Mouse (Mus musculus): Measurements from ENCODE around the gene Cdca5.
"Not testable (repeated sequence)": the region's sequence is repeated elsewhere in the genome, so short reads cannot be mapped to it uniquely, and the experiment has no call there.

Gene Cdca5

DNA sequence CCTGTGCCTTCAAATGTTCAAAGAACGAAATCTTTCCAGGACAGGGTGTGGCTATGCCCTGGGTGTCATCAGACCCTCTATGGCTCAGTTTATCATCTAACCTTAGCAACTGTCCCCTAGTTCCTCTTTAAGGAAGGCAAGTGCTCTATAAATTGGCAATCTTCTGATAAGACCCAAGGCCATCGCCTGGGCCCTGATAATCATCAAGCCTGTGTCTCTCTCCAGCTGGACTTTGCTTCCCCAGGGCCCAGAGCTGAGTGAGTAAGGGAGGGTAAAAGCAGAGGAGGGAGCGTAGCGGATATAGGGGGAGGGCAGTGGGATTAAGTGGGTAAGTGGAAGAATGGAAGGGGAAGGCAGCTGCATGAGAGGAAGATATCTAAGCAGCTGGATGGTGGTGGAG, 19.7 kb downstream of the Cdca5 start:
- DNase-seq (ENCODE audit: low spot score in 2 of 2) = no peak

DNA sequence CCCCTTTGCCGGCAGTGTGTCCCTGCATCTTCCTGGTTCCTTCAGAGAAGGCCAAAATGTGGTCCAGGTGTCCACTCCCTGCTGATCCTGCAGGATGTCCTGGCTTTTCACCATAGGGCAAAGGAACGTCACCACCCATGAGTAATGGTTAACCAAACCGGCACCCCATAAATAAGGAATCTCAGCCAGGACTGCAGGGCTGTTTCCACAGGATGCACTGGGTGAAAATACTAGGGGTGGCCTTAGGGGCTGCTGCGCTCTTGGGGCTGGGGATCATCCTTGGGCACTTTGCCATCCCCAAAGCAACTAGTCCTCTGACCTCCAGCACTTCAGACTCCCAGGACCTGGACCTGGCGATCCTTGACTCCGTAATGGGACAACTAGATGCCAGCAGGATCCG, 20.8 kb downstream of the Cdca5 start, which contains the start of gene Naaladl1:
TSS of gene Naaladl1 (plus strand) at position 197 of the 400 bp plus-strand sequence.
- DNase-seq (ENCODE audit: low spot score in 2 of 2) = no peak

DNA sequence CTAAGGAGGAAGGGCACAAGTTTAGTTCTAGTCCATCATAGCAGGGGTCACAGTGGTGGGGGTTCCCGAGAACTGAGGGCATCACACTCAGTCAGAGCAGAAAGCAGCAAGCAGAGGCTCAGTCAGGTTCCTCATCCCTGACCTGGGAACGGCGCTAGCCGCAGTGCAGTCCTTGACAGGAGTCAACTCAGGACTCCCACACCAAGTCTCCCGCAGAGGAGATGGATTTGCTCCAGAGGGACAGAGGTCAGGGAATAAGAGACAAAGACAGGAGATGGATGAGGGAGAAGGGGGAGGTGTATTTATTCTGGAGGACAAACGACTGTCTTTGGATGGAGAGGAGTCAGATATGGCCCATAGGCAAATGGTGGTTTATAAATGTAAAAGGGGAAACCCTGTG, 28.3 kb downstream of the Cdca5 start:
- no peak for DNase-seq (ENCODE audit: low spot score in 2 of 2)

DNA sequence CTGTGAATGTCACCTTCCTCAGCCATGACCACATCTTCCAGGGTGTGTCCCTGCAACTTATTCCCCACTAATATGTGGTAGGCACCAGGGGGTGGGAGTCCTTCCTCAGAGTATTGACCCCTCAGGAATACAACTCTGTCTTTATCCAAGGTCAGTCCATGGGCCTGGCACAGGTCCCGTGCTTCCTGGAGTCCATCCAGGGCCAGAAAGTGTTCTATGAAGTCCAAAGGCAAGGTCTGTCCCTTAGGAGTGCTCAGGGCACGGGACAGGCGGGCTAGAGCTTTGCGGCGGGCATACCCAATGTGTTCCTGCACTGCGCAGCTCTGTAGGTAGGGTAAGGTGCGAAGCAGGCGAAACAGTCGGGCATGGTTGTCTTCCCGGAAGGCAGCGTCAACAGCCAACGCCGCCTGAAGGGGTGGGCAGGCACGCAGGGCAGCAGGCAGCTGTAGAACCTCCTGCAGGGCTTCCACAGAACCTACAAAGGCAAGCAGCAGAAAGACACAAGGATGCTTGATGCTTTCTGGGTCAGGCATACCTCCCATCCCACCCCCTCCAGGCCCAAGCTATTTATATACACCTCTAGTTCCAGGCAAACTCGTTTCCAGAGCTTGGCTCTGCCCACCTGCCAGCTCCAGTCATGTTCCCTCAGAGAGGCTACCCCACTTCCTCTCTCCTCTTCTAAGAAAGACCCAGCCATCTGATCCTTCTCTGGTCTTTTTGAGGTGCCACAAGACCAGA, 31.5 kb downstream of the Cdca5 start:
- DNase-seq (ENCODE audit: low spot score in 2 of 2) = no peak

DNA sequence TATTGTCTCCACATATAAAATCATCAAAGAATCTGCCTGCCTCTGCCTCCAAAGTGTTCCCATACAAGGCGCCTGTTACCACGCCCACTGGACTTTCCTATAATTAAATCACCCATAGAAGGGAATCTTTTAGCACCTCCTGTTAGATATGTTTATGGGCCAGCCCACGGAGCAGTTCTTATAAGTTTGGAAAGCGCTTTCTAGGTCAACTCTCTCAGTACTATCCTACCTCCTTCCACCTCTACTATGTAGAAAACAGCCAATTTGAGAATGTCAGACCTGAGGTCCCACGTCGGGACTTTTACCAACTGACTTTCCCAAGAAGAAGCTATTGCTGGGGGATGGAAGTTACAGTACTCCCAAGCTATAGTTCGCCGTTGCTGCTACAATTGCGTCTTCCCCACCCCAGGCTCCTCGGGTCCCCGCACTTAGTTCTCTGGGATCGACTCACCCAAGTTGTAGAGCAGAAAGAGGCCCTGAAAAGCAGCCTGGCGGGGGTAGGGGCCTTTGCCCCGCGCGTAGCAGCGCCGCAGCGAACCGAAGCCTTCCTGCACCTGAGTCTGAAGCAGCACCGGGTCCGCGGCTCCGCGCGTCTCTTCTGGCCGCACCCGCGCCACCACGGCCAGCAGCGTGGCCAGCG, 32.7 kb downstream of the Cdca5 start:
- no peak for DNase-seq (ENCODE audit: low spot score in 2 of 2)

DNA sequence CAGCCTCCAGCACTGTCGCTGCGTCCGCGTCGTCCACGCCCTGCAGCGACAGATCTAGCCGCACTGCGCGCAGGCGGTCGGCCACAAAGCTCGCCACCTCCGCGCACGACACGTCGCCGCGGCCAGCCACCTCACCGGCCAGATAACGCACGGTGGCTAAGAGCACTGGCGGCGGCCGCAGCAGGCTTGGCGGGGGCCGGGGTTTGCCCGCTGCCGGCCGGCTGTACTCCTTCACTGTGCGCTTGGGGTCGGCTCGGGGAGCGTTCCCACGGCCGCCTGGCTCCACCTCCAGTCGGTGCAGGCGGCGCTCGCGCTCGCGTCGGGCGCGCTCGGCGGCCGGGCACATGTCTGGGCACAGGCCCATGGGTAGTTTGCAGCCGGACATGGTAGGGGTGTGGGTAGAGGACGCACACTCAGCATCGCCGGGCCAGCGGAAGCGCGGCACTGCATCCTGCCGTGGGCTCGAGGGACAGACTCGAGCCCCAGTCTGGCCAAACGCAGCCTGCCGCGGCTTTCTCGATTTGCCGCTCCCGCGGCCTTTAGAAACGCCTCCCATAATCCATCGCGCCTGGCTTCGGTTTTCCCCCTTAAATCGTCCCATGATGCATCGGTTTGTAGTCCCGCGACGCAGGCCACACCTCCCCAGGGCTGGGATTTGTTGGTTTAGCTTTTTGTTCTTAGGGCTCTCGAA, 33.3 kb downstream of the Cdca5 start, which contains the start of gene Sac3d1:
TSS of gene Sac3d1 (minus strand) at position 665 of the 691 bp plus-strand sequence.
- DNase-seq (ENCODE audit: low spot score in 2 of 2) = peak; percentile 76 to 80

DNA sequence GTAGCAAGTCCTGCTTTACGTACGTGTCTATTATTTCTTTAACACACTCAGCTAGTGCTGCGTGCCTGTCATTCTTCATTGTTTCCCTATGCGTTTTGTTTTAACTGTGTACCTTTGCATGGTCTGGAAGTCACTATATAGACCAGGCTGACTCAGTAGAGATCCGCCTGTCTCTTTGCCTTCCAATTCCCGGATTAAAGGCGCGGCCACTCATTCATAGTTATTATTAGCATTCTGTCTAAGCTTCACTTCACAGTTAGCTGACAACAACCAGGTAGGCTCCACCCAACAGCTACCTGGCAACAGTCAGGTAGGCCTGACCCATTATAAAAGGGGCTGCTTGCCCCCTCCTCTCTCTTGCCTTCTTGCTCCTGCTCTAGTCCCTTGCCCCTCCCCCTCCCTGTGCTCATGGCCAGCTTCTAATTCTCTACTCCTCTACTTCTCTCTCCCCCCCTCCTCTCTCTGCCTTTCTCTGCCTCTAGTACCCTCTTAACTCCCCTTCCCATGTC, 33.9 kb downstream of the Cdca5 start:
- DNase-seq (ENCODE audit: low spot score in 2 of 2) = no peak

DNA sequence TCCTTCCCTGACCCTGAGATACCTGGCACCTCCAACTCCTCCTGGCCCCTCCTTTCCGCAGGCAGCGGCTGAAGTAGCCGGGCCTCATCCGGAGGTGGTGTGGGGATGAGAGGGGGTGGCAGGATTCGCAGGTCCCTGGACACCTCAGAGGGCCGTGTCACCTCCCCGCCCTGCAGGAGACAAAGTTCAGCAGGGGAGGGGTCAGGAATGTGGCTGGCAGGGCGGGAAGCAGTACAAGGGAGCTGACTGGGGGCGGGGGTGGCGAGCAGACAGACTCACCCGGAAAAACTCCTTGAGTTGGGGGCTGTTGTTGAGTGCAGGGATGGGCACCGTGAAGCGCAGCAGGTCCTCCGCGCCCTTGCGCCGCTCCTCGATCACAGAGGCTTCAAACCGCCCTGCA, 37.0 kb downstream of the Cdca5 start:
- no peak for DNase-seq (ENCODE audit: low spot score in 2 of 2)

DNA sequence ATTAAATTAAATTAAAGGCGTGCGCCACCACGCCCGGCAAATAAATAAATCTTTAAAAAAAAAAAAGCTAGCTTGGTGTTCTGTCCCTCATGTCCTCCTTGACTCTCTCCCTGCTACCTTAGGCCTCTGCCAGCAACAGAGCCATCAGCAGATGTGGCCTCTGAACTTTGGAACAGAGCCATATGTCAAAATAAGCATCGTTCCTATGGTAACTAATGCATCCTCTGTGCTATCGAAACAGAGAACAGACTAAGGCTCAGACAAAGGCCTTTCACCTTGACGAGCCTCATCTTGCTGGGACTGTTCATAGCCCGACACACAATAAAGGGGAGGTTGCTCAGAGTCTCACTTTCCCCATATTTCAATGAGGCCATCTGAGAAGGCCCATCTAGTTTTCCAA, 38.5 kb downstream of the Cdca5 start:
- no peak for DNase-seq (ENCODE audit: low spot score in 2 of 2)

DNA sequence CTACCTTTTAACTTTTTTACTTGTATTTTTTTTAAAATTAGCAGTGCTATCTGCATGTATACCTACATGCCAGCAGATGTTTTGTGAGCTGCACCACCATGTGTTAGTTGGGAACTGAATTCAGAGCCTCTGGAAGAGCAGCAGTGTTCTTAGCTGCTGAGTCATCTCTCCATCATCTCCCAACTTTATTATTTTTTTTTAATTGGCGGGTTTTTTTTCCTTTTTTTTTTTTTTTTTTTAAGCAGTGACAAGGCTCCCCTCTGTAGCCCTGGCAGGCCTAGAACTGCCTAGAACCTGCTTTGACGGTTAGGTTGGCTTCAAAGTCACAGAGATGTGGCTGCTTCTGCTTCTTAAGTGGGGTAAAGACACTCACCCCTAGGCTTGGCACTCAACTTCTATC, 40.1 kb downstream of the Cdca5 start:
- no peak for DNase-seq (ENCODE audit: low spot score in 2 of 2)

DNA sequence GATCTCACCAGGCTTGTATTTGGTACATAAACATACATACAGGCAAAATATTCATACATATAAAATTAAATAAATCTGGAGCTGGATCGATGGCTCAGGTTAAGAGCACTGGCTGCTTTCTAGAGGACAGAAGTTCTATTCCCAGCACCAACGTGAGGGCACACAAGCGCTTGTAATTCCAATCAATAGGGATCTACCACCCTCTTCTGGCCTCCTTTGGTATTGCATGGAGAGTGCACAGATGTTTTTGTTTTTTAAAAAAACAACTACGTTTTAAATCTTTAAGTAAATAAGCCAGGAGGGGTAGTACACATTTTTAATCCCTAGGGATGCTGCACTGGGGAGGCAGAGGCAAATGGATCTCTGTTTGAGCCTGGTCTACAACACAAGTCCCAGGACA, 41.5 kb downstream of the Cdca5 start:
- DNase-seq (ENCODE audit: low spot score in 2 of 2) = peak in 1 of 2 experiments; percentile 69

DNA sequence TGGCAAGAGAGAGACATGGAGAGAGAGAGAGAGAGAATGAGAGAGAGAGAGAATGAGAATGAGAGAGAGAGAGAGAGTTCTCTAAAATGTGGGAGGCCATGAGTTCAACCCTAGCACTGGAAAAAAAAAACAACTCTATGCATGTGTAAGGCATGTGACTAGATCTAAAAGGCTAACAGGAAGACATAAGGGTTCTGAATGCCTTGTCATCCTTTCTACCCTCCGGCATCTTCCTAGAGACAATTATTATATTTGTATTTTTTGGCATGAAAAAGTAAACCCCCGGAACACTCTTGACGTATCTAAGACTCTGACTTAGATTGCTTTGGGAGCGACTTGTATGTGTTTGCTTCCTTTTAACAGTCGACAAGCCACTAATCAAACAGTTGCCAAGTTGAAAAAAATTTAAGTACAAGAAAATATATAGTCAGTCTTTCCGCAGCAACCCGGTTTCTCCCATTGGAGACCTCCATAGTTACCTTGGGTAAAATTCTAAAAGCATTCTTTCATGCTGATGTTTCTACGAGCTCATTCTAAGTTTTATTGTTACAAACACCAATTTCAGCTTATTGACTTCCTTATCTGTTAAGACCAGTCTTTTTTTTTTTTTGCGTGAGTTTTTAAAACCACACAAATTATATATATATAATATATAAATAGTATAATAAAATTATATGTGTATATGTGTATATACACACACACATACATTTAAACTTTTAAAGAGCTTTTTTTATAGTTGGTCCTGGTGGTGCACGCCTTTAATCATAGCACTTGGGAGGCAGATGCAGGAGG, 42.2 kb downstream of the Cdca5 start:
- no peak for DNase-seq (ENCODE audit: low spot score in 2 of 2)

DNA sequence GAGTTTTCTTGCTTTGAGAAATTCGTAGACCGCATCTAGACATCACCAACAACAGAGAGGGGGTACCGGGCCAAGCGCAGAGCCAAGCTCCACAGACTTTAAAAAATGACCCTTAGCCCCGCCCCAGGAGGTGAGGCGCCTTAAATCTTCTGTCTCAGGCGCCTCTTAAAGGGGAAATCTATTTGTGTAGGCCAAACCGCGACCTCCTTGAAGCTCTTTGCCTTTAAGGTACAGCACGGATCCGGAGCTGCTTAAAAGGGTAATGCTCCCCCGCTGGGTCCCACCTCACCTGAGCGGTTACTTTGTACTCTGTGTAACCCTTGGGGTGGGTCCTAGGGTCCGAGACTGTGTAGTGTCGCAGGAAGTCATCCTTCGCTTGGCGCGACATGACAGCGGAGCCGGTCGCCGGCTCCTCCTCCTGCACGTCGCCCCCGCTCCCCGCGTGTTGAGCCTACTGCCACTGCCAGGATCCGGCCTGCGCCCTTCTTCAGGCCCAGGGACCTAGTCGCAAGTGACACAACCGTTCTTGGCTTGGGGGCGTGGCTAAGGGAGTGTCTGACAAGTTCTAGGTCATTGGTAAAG, 43.1 kb downstream of the Cdca5 start, which contains the start of gene Snx15:
TSS of gene Snx15 (minus strand) at position 545 of the 582 bp plus-strand sequence.
- peak; percentile 90 to 93 for DNase-seq (ENCODE audit: low spot score in 2 of 2)

DNA sequence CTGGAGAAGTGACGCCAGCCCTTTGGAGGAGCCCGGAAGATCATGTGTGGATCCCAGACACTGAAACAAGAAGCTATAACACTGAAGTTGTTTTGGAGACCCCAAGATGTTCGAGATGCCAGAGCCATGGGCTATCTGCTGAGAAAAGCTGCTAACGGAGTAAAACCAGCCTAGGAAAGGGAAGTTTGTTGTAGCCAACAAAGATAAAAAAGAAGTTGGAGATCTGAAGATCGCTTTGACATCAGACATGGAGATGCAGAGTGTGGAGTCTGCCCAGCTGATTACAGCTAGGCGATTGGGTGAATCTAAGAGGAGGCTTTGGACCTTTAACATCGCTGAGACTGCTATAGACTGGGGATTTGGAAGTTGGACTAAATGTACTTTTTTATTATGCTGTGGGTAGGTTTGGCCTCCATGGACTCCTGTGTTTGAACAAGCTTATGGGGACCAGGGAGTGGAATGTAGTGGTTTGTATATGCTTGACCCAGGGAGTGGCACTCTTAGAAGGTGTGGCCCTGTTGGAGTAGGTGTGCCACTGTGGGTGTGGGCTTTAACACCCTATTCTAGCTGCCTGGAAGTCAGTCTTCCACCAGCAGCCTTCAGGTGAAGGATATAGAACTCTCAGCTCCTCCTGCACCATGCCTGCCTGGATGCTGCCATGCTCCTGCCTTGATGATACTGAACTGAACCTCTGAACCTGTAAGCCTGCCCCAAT, 45.8 kb downstream of the Cdca5 start:
- DNase-seq (ENCODE audit: low spot score in 2 of 2) = not testable (repeated sequence)

DNA sequence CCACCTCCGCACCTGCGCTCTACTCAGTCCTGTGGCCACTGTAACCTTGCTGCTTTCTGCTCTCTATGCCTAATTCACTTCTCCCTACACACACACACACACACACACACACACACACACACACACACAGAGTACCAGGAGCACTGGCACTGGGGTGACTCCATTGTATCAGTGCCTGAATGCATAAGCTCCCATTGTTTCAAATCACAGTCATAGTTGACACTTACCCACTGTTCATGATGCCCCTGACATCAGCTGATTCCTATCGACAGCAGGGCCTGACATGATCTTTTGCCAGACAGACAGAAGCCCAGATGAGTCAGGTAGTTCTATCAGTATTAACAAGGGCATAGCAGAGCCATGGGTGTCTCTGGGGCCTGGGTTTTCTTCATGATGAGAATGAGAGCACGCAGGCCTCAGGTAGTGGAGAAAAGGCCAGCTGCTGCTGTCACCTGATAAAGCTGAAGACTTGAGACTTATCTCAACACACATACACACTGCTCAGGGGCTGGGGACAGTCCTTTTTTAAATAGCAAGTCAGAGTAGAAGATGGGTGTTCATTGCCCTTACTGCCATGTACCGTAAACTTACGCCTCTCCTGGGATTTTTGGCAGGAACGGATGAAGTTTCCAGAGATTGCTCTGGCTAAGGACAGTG, 47.5 kb downstream of the Cdca5 start:
- DNase-seq (ENCODE audit: low spot score in 2 of 2) = peak in 1 of 2 experiments; percentile 16

DNA sequence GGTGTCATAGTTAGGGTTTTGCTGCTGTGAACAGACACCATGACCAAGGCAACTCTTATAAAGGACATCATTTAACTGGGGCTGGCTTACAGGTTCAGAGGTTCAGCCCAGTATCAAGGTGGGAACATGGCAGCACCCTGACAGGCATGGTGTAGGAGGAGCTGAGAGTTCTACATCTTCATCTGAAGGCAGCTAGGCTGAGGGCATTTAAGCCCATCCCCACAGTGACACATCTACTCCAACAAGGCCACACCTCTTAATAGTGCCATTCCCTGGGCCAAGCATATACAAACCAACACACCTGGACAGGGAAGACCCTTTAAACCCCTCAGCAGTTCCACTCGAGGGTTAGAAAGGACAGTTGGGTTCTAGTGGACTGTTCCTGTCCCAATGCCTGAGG, 48.4 kb downstream of the Cdca5 start:
- DNase-seq (ENCODE audit: low spot score in 2 of 2) = not testable (repeated sequence)

DNA sequence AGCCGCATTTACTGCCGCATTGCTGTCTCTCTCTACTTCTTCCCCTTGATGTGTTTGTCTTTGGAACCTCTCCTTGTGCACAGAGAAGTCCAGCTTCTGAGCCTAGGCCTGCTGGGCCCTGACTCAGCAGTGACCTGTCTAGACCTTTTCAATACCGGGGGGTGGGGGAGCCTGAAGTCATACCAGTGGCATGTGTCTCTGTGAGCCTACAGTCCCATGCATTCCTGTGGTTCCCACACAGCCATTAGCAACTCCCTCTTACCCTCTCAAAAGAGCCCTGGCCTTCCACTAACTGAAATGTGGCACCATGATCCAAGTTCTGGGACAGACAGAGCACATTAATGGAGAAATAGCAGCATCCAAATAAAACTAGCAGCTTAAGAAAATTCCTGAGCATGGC, 51.6 kb downstream of the Cdca5 start:
- no peak for DNase-seq (ENCODE audit: low spot score in 2 of 2)

DNA sequence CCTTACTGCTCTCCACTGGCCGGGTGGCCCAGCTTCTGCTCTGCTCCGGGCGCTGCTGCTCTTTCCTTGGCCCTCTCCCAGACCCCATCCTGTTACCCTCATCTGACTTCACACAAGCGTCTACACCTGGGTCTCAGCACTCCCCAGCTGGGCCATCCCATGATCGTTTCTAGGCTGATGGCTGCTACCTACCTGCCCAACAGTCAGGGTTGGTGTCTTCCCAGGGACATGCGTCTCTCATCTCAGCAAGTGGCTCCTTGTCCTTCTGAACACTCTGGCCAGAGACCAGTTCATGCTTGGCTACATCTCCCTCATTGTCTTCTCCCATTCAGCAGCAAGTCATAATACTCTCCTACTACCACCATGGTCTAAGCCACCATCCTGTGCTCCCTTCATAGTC, 54.9 kb downstream of the Cdca5 start:
- no peak for DNase-seq (ENCODE audit: low spot score in 2 of 2)

DNA sequence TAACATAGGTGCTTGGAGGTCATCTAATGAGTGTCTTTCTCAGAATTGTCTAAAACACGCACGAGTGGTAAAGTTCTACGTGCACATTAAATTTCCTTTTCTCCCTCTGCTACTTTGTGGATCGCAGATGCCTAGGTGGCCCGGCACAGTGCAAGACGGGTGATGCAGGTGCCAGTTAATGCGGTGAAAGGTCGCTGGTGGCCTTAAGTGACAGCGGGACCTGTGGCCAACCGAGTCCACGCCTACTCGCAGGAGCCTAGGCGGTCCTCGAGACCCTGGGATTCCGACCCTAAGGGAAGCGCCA, 55.5 kb downstream of the Cdca5 start:
- DNase-seq (ENCODE audit: low spot score in 2 of 2) = no peak

DNA sequence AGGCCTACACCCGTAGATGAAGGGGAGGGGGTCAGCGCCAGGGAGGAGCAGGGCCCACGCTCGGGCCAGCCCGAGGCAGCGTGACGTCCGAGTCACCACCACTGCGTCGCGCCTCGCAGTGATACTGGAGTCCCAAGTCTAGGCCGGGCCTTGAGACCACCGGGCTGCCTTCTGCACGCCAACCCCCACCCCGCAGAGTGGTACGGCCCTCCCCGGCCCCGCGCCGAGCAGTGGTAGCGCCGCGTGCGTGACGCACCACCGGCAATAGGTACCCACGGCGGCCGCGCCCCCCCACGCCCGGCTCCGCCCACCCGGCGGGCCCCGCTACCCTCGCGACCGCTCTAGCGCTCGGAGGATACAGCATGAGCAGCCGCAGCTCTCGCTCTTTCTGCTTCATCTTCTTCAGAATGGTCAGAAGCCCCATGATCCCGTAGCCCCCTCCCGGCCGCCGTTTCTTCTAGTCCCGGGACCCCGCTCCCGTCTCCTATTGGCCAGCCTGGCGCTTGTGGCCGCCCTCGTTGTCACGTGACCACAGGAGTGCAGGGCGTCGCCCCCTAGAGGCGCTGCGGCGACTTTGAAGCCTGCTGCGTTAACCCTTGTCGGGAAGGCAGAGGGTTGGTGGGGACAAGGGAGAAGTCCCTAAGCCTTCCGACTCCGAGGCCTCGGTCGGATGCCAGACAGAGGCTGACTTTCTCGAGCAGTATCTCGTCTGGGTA, 56.1 kb downstream of the Cdca5 start, which contains the start of gene Batf2:
TSS of gene Batf2 (plus strand) at position 306 of the 716 bp plus-strand sequence.
- peak; percentile 82 to 89 for DNase-seq (ENCODE audit: low spot score in 2 of 2)

Measured in spleen, postnatal 14 days (tissue).